Mouse (Mus musculus): Measurements from ENCODE around the gene Acadsb. TPM values are rescaled to one million over a fixed set of nuclear protein-coding genes. Genes with fewer than 3 reads are reported as not detected.

The Acadsb gene
- polyA plus RNA-seq, 1 experiment from 2014 or later, result 104 TPM

- H3K9me3 ChIP-seq (replicated peaks; ENCODE audit: control insufficient read depth, low read length), result no peaks in the 10 kb centered on the region
- ATAC-seq (replicated peaks; ENCODE audit: insufficient number of reproducible peaks, low FRiP score, low TSS enrichment, low read depth) (no peak), DNase-seq (ENCODE audit: low spot score) (no peak)
- H3K4me1 ChIP-seq (ENCODE audit: control insufficient read depth, insufficient read depth, low read length), result no peaks in the 10 kb centered on the region
- no peaks in the 10 kb centered on the region for H3K27me3 ChIP-seq (ENCODE audit: control insufficient read depth, insufficient read depth, low read length)
- H3K9ac ChIP-seq (replicated peaks; ENCODE audit: low read length), result no peak overlapping the region
- no peak overlapping the region for H3K4me3 ChIP-seq (ENCODE audit: low read depth, low read length)
- WGBS, result 57% methylated on average over 3 of the region's 3 CpGs
- H3K27ac ChIP-seq (replicated peaks; ENCODE audit: low read depth, low read length), result no peak overlapping the region
- no peaks in the 10 kb centered on the region for H3K36me3 ChIP-seq (replicated peaks; ENCODE audit: control insufficient read depth, insufficient read depth, low read depth, low read length)
- no peak overlapping the region for H3K4me2 ChIP-seq (ENCODE audit: low read depth, low read length)
Observed at GRCm38 (mm10) chr7:131469506-131469905, 59.1 kb downstream of the Acadsb start.

- 85% methylated on average over 5 of the region's 5 CpGs for WGBS
- Histone ChIP-seq H3K9ac (replicated peaks; ENCODE audit: low read length) (no peak overlapping the region), H3K4me1 (ENCODE audit: control insufficient read depth, insufficient read depth, low read length) (no peaks in the 10 kb centered on the region), H3K36me3 (replicated peaks; ENCODE audit: control insufficient read depth, insufficient read depth, low read depth, low read length) (no peaks in the 10 kb centered on the region), H3K27me3 (ENCODE audit: control insufficient read depth, insufficient read depth, low read length) (no peaks in the 10 kb centered on the region), H3K4me2 (ENCODE audit: low read depth, low read length) (no peak overlapping the region), H3K4me3 (ENCODE audit: low read depth, low read length) (no peak overlapping the region), H3K9me3 (replicated peaks; ENCODE audit: control insufficient read depth, low read length) (no peaks in the 10 kb centered on the region), H3K27ac (replicated peaks; ENCODE audit: low read depth, low read length) (no peak overlapping the region)
- no peak for DNase-seq (ENCODE audit: low spot score)
- no peak for ATAC-seq (replicated peaks; ENCODE audit: insufficient number of reproducible peaks, low FRiP score, low TSS enrichment, low read depth)
Observed at GRCm38 (mm10) chr7:131471551-131471950, 61.1 kb downstream of the Acadsb start.

- H3K4me1 ChIP-seq (ENCODE audit: control insufficient read depth, insufficient read depth, low read length), result no peaks in the 10 kb centered on the region
- 34% methylated on average over 8 of the region's 8 CpGs for WGBS
- H3K4me2 ChIP-seq (ENCODE audit: low read depth, low read length), result no peak overlapping the region
- ATAC-seq (replicated peaks; ENCODE audit: insufficient number of reproducible peaks, low FRiP score, low TSS enrichment, low read depth) (no peak), DNase-seq (ENCODE audit: low spot score) (no peak)
- H3K27me3 ChIP-seq (ENCODE audit: control insufficient read depth, insufficient read depth, low read length), result no peaks in the 10 kb centered on the region
- H3K4me3 ChIP-seq (ENCODE audit: low read depth, low read length), result no peak overlapping the region
- no peak overlapping the region for H3K9ac ChIP-seq (replicated peaks; ENCODE audit: low read length)
- no peaks in the 10 kb centered on the region for H3K9me3 ChIP-seq (replicated peaks; ENCODE audit: control insufficient read depth, low read length)
- no peak overlapping the region for H3K27ac ChIP-seq (replicated peaks; ENCODE audit: low read depth, low read length)
- H3K36me3 ChIP-seq (replicated peaks; ENCODE audit: control insufficient read depth, insufficient read depth, low read depth, low read length), result no peaks in the 10 kb centered on the region
Observed at GRCm38 (mm10) chr7:131477140-131477539, 66.7 kb downstream of the Acadsb start.

- ATAC-seq (replicated peaks; ENCODE audit: insufficient number of reproducible peaks, low FRiP score, low TSS enrichment, low read depth), result no peak
- no peak overlapping the region for H3K4me3 ChIP-seq (ENCODE audit: low read depth, low read length)
- H3K4me1 ChIP-seq (ENCODE audit: control insufficient read depth, insufficient read depth, low read length), result no peaks in the 10 kb centered on the region
- DNase-seq (ENCODE audit: low spot score), result no peak
- no peak overlapping the region for H3K9ac ChIP-seq (replicated peaks; ENCODE audit: low read length)
- no peaks in the 10 kb centered on the region for H3K27me3 ChIP-seq (ENCODE audit: control insufficient read depth, insufficient read depth, low read length)
- 89% methylated on average over 5 of the region's 5 CpGs for WGBS
- H3K9me3 ChIP-seq (replicated peaks; ENCODE audit: control insufficient read depth, low read length), result no peaks in the 10 kb centered on the region
- H3K4me2 ChIP-seq (ENCODE audit: low read depth, low read length), result no peak overlapping the region
- no peaks in the 10 kb centered on the region for H3K36me3 ChIP-seq (replicated peaks; ENCODE audit: control insufficient read depth, insufficient read depth, low read depth, low read length)
- no peak overlapping the region for H3K27ac ChIP-seq (replicated peaks; ENCODE audit: low read depth, low read length)
Observed at GRCm38 (mm10) chr7:131478403-131478802, 68.0 kb downstream of the Acadsb start.

Other genes starting within 250 kb of the Acadsb start
- not detected in 2 replicates for gene 5430419D17Rik, start 236.2 kb upstream of the Acadsb start, polyA plus RNA-seq (2014; fragmentation: Nextera tagmentation; extraction: Ambion mirVana)
- not detected in 2 replicates for gene Cuzd1, start 88.3 kb upstream of the Acadsb start, polyA plus RNA-seq (2014; fragmentation: Nextera tagmentation; extraction: Ambion mirVana)
- gene Fam24b, start 81.1 kb upstream of the Acadsb start, polyA plus RNA-seq (2014; fragmentation: Nextera tagmentation; extraction: Ambion mirVana), result not detected in 2 replicates
- not detected in 2 replicates for gene Fam24a, start 76.7 kb upstream of the Acadsb start, polyA plus RNA-seq (2014; fragmentation: Nextera tagmentation; extraction: Ambion mirVana)
- 23.9 and 24.2 TPM in 2 replicates for gene 2310057M21Rik, start 47.8 kb upstream of the Acadsb start, polyA plus RNA-seq (2014; fragmentation: Nextera tagmentation; extraction: Ambion mirVana)
- 66.6 and 70.0 TPM in 2 replicates for gene Pstk, start 39.5 kb upstream of the Acadsb start, polyA plus RNA-seq (2014; fragmentation: Nextera tagmentation; extraction: Ambion mirVana)
- 25.2 and 32.2 TPM in 2 replicates for gene Ikzf5, start 80 bp upstream of the Acadsb start, polyA plus RNA-seq (2014; fragmentation: Nextera tagmentation; extraction: Ambion mirVana)
- gene Hmx3, start 132.3 kb downstream of the Acadsb start, polyA plus RNA-seq (2014; fragmentation: Nextera tagmentation; extraction: Ambion mirVana), result 0.20 TPM in 1 of 2 replicates, not detected in the other
- 0.21 and 0.36 TPM in 2 replicates for gene Hmx2, start 138.2 kb downstream of the Acadsb start, polyA plus RNA-seq (2014; fragmentation: Nextera tagmentation; extraction: Ambion mirVana)
- gene Bub3, start 149.6 kb downstream of the Acadsb start, polyA plus RNA-seq (2014; fragmentation: Nextera tagmentation; extraction: Ambion mirVana), result 279 and 281 TPM in 2 replicates